In the genomic region with DNA sequence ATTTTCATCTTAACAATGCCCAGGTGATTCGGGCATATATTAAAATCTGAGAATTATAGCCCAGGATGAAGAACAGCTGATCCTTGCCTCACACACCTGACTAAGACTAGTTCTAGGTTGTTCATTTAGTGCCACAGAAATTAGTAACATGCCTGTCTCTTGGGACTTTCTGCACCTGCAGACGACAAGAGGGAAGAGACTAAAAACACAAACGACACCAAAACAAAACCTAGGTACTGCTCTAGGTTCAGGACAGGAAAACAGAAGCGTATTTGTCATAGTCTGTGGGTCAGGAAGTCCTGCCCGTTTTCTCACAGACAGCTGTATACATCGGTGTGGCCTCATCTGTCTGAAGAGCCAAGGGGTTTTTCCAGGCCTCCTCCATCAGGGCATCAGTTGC, we compare ENCODE assay signal across 23 mouse cellular contexts. TPM values are rescaled to one million over a fixed set of nuclear protein-coding genes. Genes with fewer than 3 reads are reported as not detected.
DNase-seq lines count a peak whose midpoint lies in the region; ATAC-seq lines count a peak whose summit lies in the region.
"Had no signal": no experiment of that assay in that cellular context is flagged by ENCODE, and none has a peak within 500 bp of the region (broad histone marks: within the 10 kb centered on the region; RNA-seq: fewer than 3 reads in every experiment).

No protein-coding gene starts in this region.

- H3K9ac ChIP-seq in midbrain, embryonic 16.5 days (ENCODE audit: low read depth, low read length) = no peak overlapping the region
- H3K9ac ChIP-seq: forebrain, postnatal 0 days; hindbrain, embryonic 13.5 days had no signal

- H3K4me3 ChIP-seq in midbrain, embryonic 16.5 days (ENCODE audit: low read depth, low read length) = no peak overlapping the region
- H3K4me3 ChIP-seq: forebrain, embryonic 10.5 days; hindbrain, embryonic 10.5 days; hindbrain, embryonic 13.5 days had no signal

- no peaks in the 10 kb centered on the region for H3K4me1 ChIP-seq in midbrain, embryonic 16.5 days (ENCODE audit: control insufficient read depth, insufficient read depth, low read length)
- H3K4me1 ChIP-seq: forebrain, embryonic 10.5 days; hindbrain, embryonic 10.5 days; hindbrain, embryonic 13.5 days had no signal

- H3K27ac ChIP-seq in midbrain, embryonic 16.5 days (ENCODE audit: low read length) = no peak overlapping the region
- H3K27ac ChIP-seq: forebrain, embryonic 10.5 days; hindbrain, embryonic 10.5 days; hindbrain, embryonic 13.5 days had no signal

- DNase-seq in A20 (ENCODE audit: low read depth, low spot score) = peak; percentile 79
- DNase-seq in induced T-regulatory cell, adult 2 months (ENCODE audit: low read depth) = peak; percentile 45
- DNase-seq in frontal cortex, postnatal 36 days (ENCODE audit: low spot score in 2 of 2) = no peak
- no peak for DNase-seq in left cerebral cortex, adult 9 months (ENCODE audit: low spot score in 2 of 2)
- DNase-seq: adrenal gland, postnatal 10 days; adrenal gland, postnatal 36 days; cerebellum, adult 18-20 months; cerebellum, adult 9-10 months; cerebellum, postnatal 14 days; forebrain, postnatal 0 days; gastrocnemius, postnatal 10 days; gastrocnemius, postnatal 36 days; heart, postnatal 36 days; kidney, adult 2 months had no signal

- no peaks in the 10 kb centered on the region for H3K9me3 ChIP-seq in midbrain, embryonic 16.5 days (replicated peaks; ENCODE audit: control insufficient read depth, low read length, poor library complexity, severe bottlenecking)
- H3K9me3 ChIP-seq: forebrain, embryonic 10.5 days; hindbrain, embryonic 10.5 days; hindbrain, embryonic 13.5 days had no signal

- H3K36me3 ChIP-seq in midbrain, embryonic 16.5 days (ENCODE audit: control insufficient read depth, insufficient read depth, low read length) = no peaks in the 10 kb centered on the region
- H3K36me3 ChIP-seq: forebrain, embryonic 10.5 days; hindbrain, embryonic 10.5 days; hindbrain, embryonic 13.5 days had no signal

- H3K4me2 ChIP-seq in midbrain, embryonic 16.5 days (ENCODE audit: low read length) = no peak overlapping the region
- H3K4me2 ChIP-seq: heart, embryonic 11.5 days; hindbrain, embryonic 13.5 days had no signal

- 88% methylated on average over 6 of the region's 6 CpGs for WGBS in midbrain, embryonic 16.5 days

- ATAC-seq in CD4-positive, CD25-positive, alpha-beta regulatory T cell, adult 4 months = peak; percentile 87
- no peak for ATAC-seq in midbrain, embryonic 16.5 days
- ATAC-seq: forebrain, embryonic 14.5 days; forebrain, postnatal 0 days; hindbrain, embryonic 16.5 days; intestine, postnatal 0 days had no signal

- no peaks in the 10 kb centered on the region for H3K27me3 ChIP-seq in midbrain, embryonic 16.5 days (ENCODE audit: control insufficient read depth, insufficient read depth, low read depth, low read length)
- H3K27me3 ChIP-seq: hindbrain, embryonic 13.5 days had no signal

RNA-seq across cellular contexts. Expression of gene Fancc, which starts 51.7 kb away (rescaled TPM):
- 10 to 100 TPM; 21.9 to 23.4 TPM for polyA plus RNA-seq in CD4-positive, CD25-positive, alpha-beta regulatory T cell, adult 4 months (2017; shearing (Covaris generic))
- polyA plus RNA-seq in midbrain, embryonic 16.5 days (2015; fragmentation: Nextera tagmentation; extraction: Ambion mirVana) = 14.2 and 15.2 TPM in 2 replicates

Comparison
In these comparisons a context has a peak if more than half of its experiments do, and no peak if none do; other contexts are left out.
1. DNase-seq: peak in A20 (single experiment) and induced T-regulatory cell, adult 2 months (single experiment); none in frontal cortex, postnatal 36 days (0 of 2) and left cerebral cortex, adult 9 months (0 of 2).